Mouse (Mus musculus) liver, postnatal 0 days (tissue): ENCODE data around the gene Fxyd2.

Experiments
- CTCF ChIP-seq: sonication (generic); IDR thresholded peaks from 2 replicates; pipeline ENCODE4 v1.5.1; 2016; ENCODE audit warnings: antibody characterized with exemption, low read depth
- EP300 ChIP-seq: IDR thresholded peaks from 2 replicates; pipeline ENCODE4 v1.6.1; 2016; ENCODE audit warnings: antibody characterized with exemption, low read depth, mild to moderate bottlenecking

- TF ChIP-seq CTCF: peak; percentile 52
- TF ChIP-seq EP300: no peak
Measured at GRCm38 (mm10) chr9:45421209-45421608, 21.7 kb downstream of the Fxyd2 start.
